ENCODE assay signal across 10 mouse cellular contexts in the genomic region with DNA sequence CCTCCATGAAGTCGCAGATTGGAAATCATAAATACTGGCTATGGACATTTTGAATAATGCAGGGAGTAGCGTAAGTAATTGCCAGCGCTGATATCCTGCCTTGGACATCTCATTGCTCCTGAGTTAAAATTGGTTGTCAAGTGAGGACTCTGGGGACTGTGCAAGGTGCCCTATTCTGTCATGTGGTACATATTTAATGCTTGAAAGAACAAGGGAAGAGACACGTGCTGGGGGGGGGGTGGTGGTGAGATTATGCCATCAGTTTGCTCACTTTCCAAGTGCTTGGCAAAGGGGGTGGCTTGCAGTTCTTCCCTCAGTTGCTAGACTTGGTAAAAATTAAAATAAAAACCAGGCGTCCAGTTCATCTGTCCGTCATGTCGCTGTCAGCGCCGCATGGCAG.
DNase-seq lines count a peak whose midpoint lies in the region; ATAC-seq and TF ChIP-seq lines count a peak whose summit lies in the region.
"Had no signal": no experiment of that assay in that cellular context is flagged by ENCODE, and none has a peak within 500 bp of the region (broad histone marks: within the 10 kb centered on the region; RNA-seq: fewer than 3 reads in every experiment).

No protein-coding gene starts in this region.

- DNase-seq in kidney, adult 2 months, result no peak
- no peak for DNase-seq in limb, embryonic 11.5 days (ENCODE audit: low spot score)
- no peak for DNase-seq in spleen, postnatal 14 days (ENCODE audit: low spot score in 2 of 2)
- no peak for DNase-seq in urinary bladder, adult 2 months (ENCODE audit: low spot score)
- DNase-seq: thymus, postnatal 36 days had no signal

- no peak overlapping the region for H3K9ac ChIP-seq in kidney, embryonic 16.5 days (replicated peaks; ENCODE audit: low read length)
- H3K9ac ChIP-seq in forebrain, embryonic 13.5 days, result peak overlapping the region; percentile 71
- H3K9ac ChIP-seq in limb, embryonic 11.5 days (ENCODE audit: low read length), result no peak overlapping the region
- peak overlapping the region; percentile 61 for H3K9ac ChIP-seq in neural tube, embryonic 14.5 days (replicated peaks; ENCODE audit: low read depth, low read length)
- H3K9ac ChIP-seq: liver, embryonic 15.5 days had no signal

- H3K27ac ChIP-seq in kidney, embryonic 16.5 days (ENCODE audit: low read length), result no peak overlapping the region
- no peak overlapping the region for H3K27ac ChIP-seq in kidney, adult 2 months (ENCODE audit: insufficient read depth, low read depth, low read length)
- H3K27ac ChIP-seq in forebrain, embryonic 13.5 days, result peak overlapping the region; percentile 74
- H3K27ac ChIP-seq in limb, embryonic 11.5 days (replicated peaks; ENCODE audit: low read depth, low read length), result no peak overlapping the region
- peak overlapping the region; percentile 77 for H3K27ac ChIP-seq in neural tube, embryonic 14.5 days (ENCODE audit: low read depth, low read length)
- H3K27ac ChIP-seq: liver, embryonic 15.5 days had no signal

- H3K4me3 ChIP-seq in kidney, embryonic 16.5 days (ENCODE audit: low read length), result no peak overlapping the region
- no peak overlapping the region for H3K4me3 ChIP-seq in kidney, adult 2 months (ENCODE audit: insufficient read depth, low read depth, low read length)
- peak overlapping the region; percentile 46 for H3K4me3 ChIP-seq in forebrain, embryonic 13.5 days
- H3K4me3 ChIP-seq in limb, embryonic 11.5 days (ENCODE audit: low read depth, low read length), result peak overlapping the region; percentile 25
- peak overlapping the region; percentile 45 for H3K4me3 ChIP-seq in neural tube, embryonic 14.5 days (ENCODE audit: low read depth, low read length)
- H3K4me3 ChIP-seq: liver, embryonic 15.5 days had no signal

- H3K4me2 ChIP-seq in kidney, embryonic 16.5 days (replicated peaks; ENCODE audit: low read depth, low read length), result peak overlapping the region; percentile 48; the same call in 1 of the 2 replicates
- H3K4me2 ChIP-seq in forebrain, embryonic 13.5 days, result peak overlapping the region; percentile 70
- peak overlapping the region; percentile 64; the same call in 1 of the 2 replicates for H3K4me2 ChIP-seq in limb, embryonic 11.5 days (ENCODE audit: low read depth, severe bottlenecking)
- peak overlapping the region; percentile 75 for H3K4me2 ChIP-seq in neural tube, embryonic 14.5 days (ENCODE audit: low read depth, low read length)
- H3K4me2 ChIP-seq: liver, embryonic 15.5 days had no signal

- H3K4me1 ChIP-seq in kidney, embryonic 16.5 days (ENCODE audit: insufficient read depth, low read length), result no peaks in the 10 kb centered on the region; the same call in 1 of the 2 replicates
- no peaks in the 10 kb centered on the region for H3K4me1 ChIP-seq in kidney, adult 2 months (ENCODE audit: control insufficient read depth, insufficient read depth, low read length)
- peaks cover 18% of the 10 kb centered on the region for H3K4me1 ChIP-seq in forebrain, embryonic 13.5 days
- H3K4me1 ChIP-seq in limb, embryonic 11.5 days (ENCODE audit: control insufficient read depth, insufficient read depth, low read length), result no peaks in the 10 kb centered on the region
- peaks cover 14% of the 10 kb centered on the region; the same call in 1 of the 2 replicates for H3K4me1 ChIP-seq in neural tube, embryonic 14.5 days (ENCODE audit: control insufficient read depth, insufficient read depth, low read length)
- H3K4me1 ChIP-seq: liver, embryonic 15.5 days had no signal

- 35% methylated on average over 9 of the region's 9 CpGs for WGBS in kidney, embryonic 16.5 days
- WGBS in kidney, adult 2 months, result 29% methylated on average over 9 of the region's 9 CpGs
- 30% methylated on average over 9 of the region's 9 CpGs for WGBS in forebrain, embryonic 13.5 days
- 41% methylated on average over 9 of the region's 9 CpGs for WGBS in limb, embryonic 11.5 days
- 23% methylated on average over 9 of the region's 9 CpGs for WGBS in neural tube, embryonic 14.5 days

- no peak for TF ChIP-seq CTCF in kidney, adult 2 months (conservative IDR thresholded peaks at IDR 0.05; ENCODE audit: insufficient read depth, insufficient read length, low read depth, low read length)

- no peak for TF ChIP-seq POLR2A in kidney, adult 2 months (IDR thresholded peaks at IDR 0.05; ENCODE audit: low read depth, low read length)

- no peaks in the 10 kb centered on the region for H3K9me3 ChIP-seq in kidney, embryonic 16.5 days (ENCODE audit: low read length)
- no peaks in the 10 kb centered on the region for H3K9me3 ChIP-seq in forebrain, embryonic 13.5 days (replicated peaks)
- H3K9me3 ChIP-seq in limb, embryonic 11.5 days (ENCODE audit: control insufficient read depth, low read length), result no peaks in the 10 kb centered on the region
- H3K9me3 ChIP-seq in neural tube, embryonic 14.5 days (ENCODE audit: control insufficient read depth, low read length), result no peaks in the 10 kb centered on the region
- H3K9me3 ChIP-seq: liver, embryonic 15.5 days had no signal

- no peak for ATAC-seq in kidney, embryonic 16.5 days (ENCODE audit: low FRiP score, low TSS enrichment)
- ATAC-seq in forebrain, embryonic 13.5 days, result peak; percentile 57
- no peak for ATAC-seq in limb, embryonic 11.5 days (ENCODE audit: insufficient number of reproducible peaks, low FRiP score, low TSS enrichment, low read depth)
- ATAC-seq in neural tube, embryonic 14.5 days (ENCODE audit: low read depth), result peak; percentile 55

- peaks cover 34% of the 10 kb centered on the region for H3K27me3 ChIP-seq in kidney, embryonic 16.5 days (ENCODE audit: insufficient read depth, low read length)
- H3K27me3 ChIP-seq in kidney, adult 2 months (replicated peaks; ENCODE audit: control insufficient read depth, insufficient read depth, low read length), result no peaks in the 10 kb centered on the region
- H3K27me3 ChIP-seq in forebrain, embryonic 13.5 days, result peaks cover 23% of the 10 kb centered on the region
- peaks cover 25% of the 10 kb centered on the region for H3K27me3 ChIP-seq in limb, embryonic 11.5 days (ENCODE audit: control insufficient read depth, insufficient read depth, low read length)
- no peaks in the 10 kb centered on the region for H3K27me3 ChIP-seq in neural tube, embryonic 14.5 days (ENCODE audit: control insufficient read depth, insufficient read depth, low read length)

- no peaks in the 10 kb centered on the region for H3K36me3 ChIP-seq in kidney, embryonic 16.5 days (ENCODE audit: insufficient read depth, low read length)
- no peaks in the 10 kb centered on the region for H3K36me3 ChIP-seq in kidney, adult 2 months (ENCODE audit: control insufficient read depth, insufficient read depth, low read length)
- no peaks in the 10 kb centered on the region for H3K36me3 ChIP-seq in forebrain, embryonic 13.5 days (ENCODE audit: poor library complexity, severe bottlenecking)
- H3K36me3 ChIP-seq in limb, embryonic 11.5 days (ENCODE audit: control insufficient read depth, insufficient read depth, low read length), result no peaks in the 10 kb centered on the region
- H3K36me3 ChIP-seq in neural tube, embryonic 14.5 days (ENCODE audit: control insufficient read depth, insufficient read depth, low read length), result no peaks in the 10 kb centered on the region
- H3K36me3 ChIP-seq: G1E; liver, embryonic 15.5 days had no signal

Comparison
In these comparisons a context has a peak if more than half of its experiments do, and no peak if none do; other contexts are left out.
1. ATAC-seq: peak in forebrain, embryonic 13.5 days (single experiment) and neural tube, embryonic 14.5 days (single experiment); none in kidney, embryonic 16.5 days (single experiment) and limb, embryonic 11.5 days (single experiment).
2. H3K27ac ChIP-seq: peak in forebrain, embryonic 13.5 days (single experiment) and neural tube, embryonic 14.5 days (single experiment); none in kidney, embryonic 16.5 days (single experiment), kidney, adult 2 months (single experiment) and limb, embryonic 11.5 days (single experiment).
3. H3K4me3 ChIP-seq: peak in forebrain, embryonic 13.5 days (single experiment), limb, embryonic 11.5 days (single experiment) and neural tube, embryonic 14.5 days (single experiment); none in kidney, embryonic 16.5 days (single experiment) and kidney, adult 2 months (single experiment).
4. H3K9ac ChIP-seq: peak in forebrain, embryonic 13.5 days (single experiment) and neural tube, embryonic 14.5 days (single experiment); none in kidney, embryonic 16.5 days (single experiment) and limb, embryonic 11.5 days (single experiment).
5. Peak in every context shown above with its lines, with median percentiles within 50 percentile points of each other: H3K4me2 ChIP-seq.